Mouse (Mus musculus): Measurements from ENCODE around the gene P2rx3. TPM values are rescaled to one million over a fixed set of nuclear protein-coding genes. Genes with fewer than 3 reads are reported as not detected.

The P2rx3 gene
- total and polyA plus RNA-seq, 3 experiments = 0.05 to 0.60 TPM; not detected in 1

DNA sequence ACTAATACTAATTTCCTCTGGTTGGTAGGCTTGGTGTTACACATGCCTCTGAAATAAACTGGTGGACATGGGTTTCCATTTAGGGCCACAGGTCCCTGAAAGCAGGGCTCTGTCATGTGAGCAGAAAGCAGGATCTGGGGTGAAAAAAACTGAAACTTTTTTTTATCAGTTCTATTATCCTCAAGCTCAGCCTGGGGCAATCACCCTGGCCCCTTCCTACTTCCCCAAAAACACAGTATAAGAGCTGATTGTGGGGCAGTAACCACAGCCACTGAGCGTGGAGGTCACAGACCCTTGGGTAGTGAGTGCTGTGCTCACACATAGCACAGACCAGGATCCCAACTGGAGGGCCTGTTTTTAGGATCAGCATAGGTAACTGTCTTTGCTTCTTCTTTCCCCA is 49.3 kb downstream of the P2rx3 start, which contains the start of gene Prg3:
Gene Prg3, plus strand, starts transcription at position 286 of the 400 bp plus-strand sequence.
- peaks cover 26% of the 10 kb centered on the region for H3K4me1 ChIP-seq (ENCODE audit: insufficient read depth, low read depth, low read length)
- H3K4me3 ChIP-seq (ENCODE audit: low read depth, low read length) = peak within 1 kb of the TSS; percentile 8; the same call in 1 of the 2 replicates
- H3K9me3 ChIP-seq (replicated peaks) = no peaks in the 10 kb centered on the region
- ATAC-seq (ENCODE audit: extremely low read depth, insufficient number of reproducible peaks, low FRiP score, poor library complexity, severe bottlenecking) (peak; percentile 82), DNase-seq (ENCODE audit: low spot score) (no peak)
- no peaks in the 10 kb centered on the region for H3K36me3 ChIP-seq (replicated peaks)
- H3K27me3 ChIP-seq (ENCODE audit: insufficient read depth, low read length) = peaks cover 24% of the 10 kb centered on the region; the same call in 1 of the 2 replicates
- no peak for TF ChIP-seq POLR2AphosphoS5 (IDR thresholded peaks at IDR 0.05; ENCODE audit: insufficient replicate concordance, low read depth, low read length)
- no peak for TF ChIP-seq CTCF (IDR thresholded peaks at IDR 0.05; ENCODE audit: low read depth, low read length)
- TF ChIP-seq GATA2 (IDR thresholded peaks at IDR 0.05; ENCODE audit: borderline replicate concordance, low read depth, low read length) = no peak
- TF ChIP-seq GATA1 (IDR thresholded peaks at IDR 0.05; ENCODE audit: borderline replicate concordance, low read length) = no peak
- TF ChIP-seq TAL1 (conservative IDR thresholded peaks at IDR 0.05; ENCODE audit: low read depth, low read length) = no peak

- TF ChIP-seq POLR2AphosphoS5 (IDR thresholded peaks at IDR 0.05; ENCODE audit: insufficient replicate concordance, low read depth, low read length) (no peak), GATA1 (IDR thresholded peaks at IDR 0.05; ENCODE audit: borderline replicate concordance, low read length) (no peak), CTCF (IDR thresholded peaks at IDR 0.05; ENCODE audit: low read depth, low read length) (no peak), TAL1 (conservative IDR thresholded peaks at IDR 0.05; ENCODE audit: low read depth, low read length) (no peak), GATA2 (IDR thresholded peaks at IDR 0.05; ENCODE audit: borderline replicate concordance, low read depth, low read length) (no peak)
- Histone ChIP-seq H3K4me1 (ENCODE audit: insufficient read depth, low read depth, low read length) (peaks cover 6% of the 10 kb centered on the region; the same call in 1 of the 2 replicates), H3K27me3 (ENCODE audit: insufficient read depth, low read length) (peaks cover 27% of the 10 kb centered on the region), H3K4me3 (ENCODE audit: low read depth, low read length) (no peak within 1 kb of the TSS), H3K9me3 (replicated peaks) (no peaks in the 10 kb centered on the region), H3K36me3 (replicated peaks) (no peaks in the 10 kb centered on the region)
- DNase-seq (ENCODE audit: low spot score) (no peak), ATAC-seq (ENCODE audit: extremely low read depth, insufficient number of reproducible peaks, low FRiP score, poor library complexity, severe bottlenecking) (no peak)
Observed at GRCm38 (mm10) chr2:84980188-84980587, 57.1 kb downstream of the P2rx3 start, which contains the start of gene Prg2. Gene Prg2, plus strand, starts transcription at chr2:84980461.

DNA sequence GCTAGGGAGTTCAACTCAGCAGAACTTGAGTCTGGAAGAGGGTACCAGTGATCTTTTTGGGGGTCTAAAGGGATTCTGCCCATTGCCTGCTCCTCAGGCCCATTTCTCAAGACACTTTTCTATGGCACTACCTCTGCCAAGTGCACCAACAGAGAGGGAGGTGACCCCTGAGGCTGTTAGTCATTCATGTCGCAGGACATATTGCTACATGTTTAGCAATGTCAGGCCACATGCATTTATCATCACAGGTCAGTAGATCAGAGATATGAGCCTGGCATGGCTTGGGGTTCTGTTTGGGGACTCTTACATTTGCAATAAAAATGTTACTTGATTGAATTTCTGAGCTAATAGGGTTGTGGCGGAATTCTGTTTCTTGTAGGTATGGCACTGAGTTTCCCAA is 61.7 kb downstream of the P2rx3 start:
- ATAC-seq (ENCODE audit: extremely low read depth, insufficient number of reproducible peaks, low FRiP score, poor library complexity, severe bottlenecking) = no peak
- no peak for DNase-seq (ENCODE audit: low spot score)
- Histone ChIP-seq H3K4me1 (ENCODE audit: insufficient read depth, low read depth, low read length) (peaks cover 6% of the 10 kb centered on the region; the same call in 1 of the 2 replicates), H3K27me3 (ENCODE audit: insufficient read depth, low read length) (peaks cover 14% of the 10 kb centered on the region), H3K9me3 (replicated peaks) (no peaks in the 10 kb centered on the region), H3K4me3 (ENCODE audit: low read depth, low read length) (no peak overlapping the region), H3K36me3 (replicated peaks) (no peaks in the 10 kb centered on the region)
- no peak for TF ChIP-seq TAL1 (conservative IDR thresholded peaks at IDR 0.05; ENCODE audit: low read depth, low read length)

GRCm38 (mm10) chr2:84967318-84967991 is 69.8 kb downstream of the P2rx3 start:
- peaks cover 8% of the 10 kb centered on the region for H3K4me1 ChIP-seq (ENCODE audit: insufficient read depth, low read depth, low read length)
- H3K27me3 ChIP-seq (ENCODE audit: insufficient read depth, low read length) = no peaks in the 10 kb centered on the region
- H3K4me3 ChIP-seq (ENCODE audit: low read depth, low read length) = no peak overlapping the region
- peaks cover 4% of the 10 kb centered on the region for H3K36me3 ChIP-seq (replicated peaks)
- peak; percentile 34; the same call in 1 of the 2 replicates for ATAC-seq (ENCODE audit: extremely low read depth, insufficient number of reproducible peaks, low FRiP score, poor library complexity, severe bottlenecking)
- no peaks in the 10 kb centered on the region for H3K9me3 ChIP-seq (replicated peaks)
- no peak for TF ChIP-seq TAL1 (conservative IDR thresholded peaks at IDR 0.05; ENCODE audit: low read depth, low read length)
- TF ChIP-seq GATA2 (IDR thresholded peaks at IDR 0.05; ENCODE audit: borderline replicate concordance, low read depth, low read length) = no peak
- no peak for TF ChIP-seq GATA1 (IDR thresholded peaks at IDR 0.05; ENCODE audit: borderline replicate concordance, low read length)
- no peak for TF ChIP-seq POLR2AphosphoS5 (IDR thresholded peaks at IDR 0.05; ENCODE audit: insufficient replicate concordance, low read depth, low read length)
- TF ChIP-seq CTCF (IDR thresholded peaks at IDR 0.05; ENCODE audit: low read depth, low read length) = no peak
- peak; percentile 8 for DNase-seq (ENCODE audit: low spot score)

- H3K9me3 ChIP-seq (replicated peaks) = no peaks in the 10 kb centered on the region
- H3K27me3 ChIP-seq (ENCODE audit: insufficient read depth, low read length) = no peaks in the 10 kb centered on the region
- ATAC-seq (ENCODE audit: extremely low read depth, insufficient number of reproducible peaks, low FRiP score, poor library complexity, severe bottlenecking) (no peak), DNase-seq (ENCODE audit: low spot score) (no peak)
- H3K4me1 ChIP-seq (ENCODE audit: insufficient read depth, low read depth, low read length) = peaks cover 8% of the 10 kb centered on the region
- no peak overlapping the region for H3K4me3 ChIP-seq (ENCODE audit: low read depth, low read length)
- TF ChIP-seq POLR2AphosphoS5 (IDR thresholded peaks at IDR 0.05; ENCODE audit: insufficient replicate concordance, low read depth, low read length) = no peak
- TF ChIP-seq TAL1 (conservative IDR thresholded peaks at IDR 0.05; ENCODE audit: low read depth, low read length) = no peak
- no peak for TF ChIP-seq GATA2 (IDR thresholded peaks at IDR 0.05; ENCODE audit: borderline replicate concordance, low read depth, low read length)
- no peak for TF ChIP-seq GATA1 (IDR thresholded peaks at IDR 0.05; ENCODE audit: borderline replicate concordance, low read length)
- no peak for TF ChIP-seq CTCF (IDR thresholded peaks at IDR 0.05; ENCODE audit: low read depth, low read length)
- H3K36me3 ChIP-seq (replicated peaks) = peaks cover 14% of the 10 kb centered on the region
Observed at GRCm38 (mm10) chr2:84964111-84964801, 73.0 kb downstream of the P2rx3 start.

DNA sequence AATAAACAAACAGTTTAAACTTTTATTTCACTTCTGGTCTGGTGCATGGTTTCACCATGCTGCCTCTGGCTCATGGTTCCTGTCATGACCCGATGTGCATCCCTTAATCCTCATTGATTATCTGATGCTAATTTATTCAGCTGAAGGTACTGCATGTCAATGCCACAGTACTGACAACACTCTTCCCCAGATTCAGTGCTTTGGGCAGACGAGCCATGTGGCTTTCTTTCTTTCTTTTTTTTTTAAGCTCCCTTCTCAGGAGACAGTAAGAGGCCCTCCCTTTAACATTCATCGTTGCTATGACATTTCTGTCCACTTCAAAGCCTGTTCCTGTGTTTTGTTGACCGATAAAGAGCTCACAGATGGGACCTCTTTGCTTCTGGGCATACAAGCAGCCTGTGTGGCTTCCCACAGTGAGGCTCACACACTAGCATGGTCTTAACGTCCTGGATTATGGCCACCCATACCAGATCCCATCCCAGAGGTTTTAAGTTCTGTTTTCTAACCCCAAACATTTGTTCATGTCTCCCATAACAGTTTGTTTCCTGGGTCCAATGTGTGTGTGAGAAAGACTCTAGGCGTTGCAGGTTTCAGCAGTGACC is 74.3 kb downstream of the P2rx3 start:
- Histone ChIP-seq H3K9me3 (replicated peaks) (no peaks in the 10 kb centered on the region), H3K4me1 (ENCODE audit: insufficient read depth, low read depth, low read length) (peaks cover 16% of the 10 kb centered on the region), H3K4me3 (ENCODE audit: low read depth, low read length) (no peak overlapping the region), H3K27me3 (ENCODE audit: insufficient read depth, low read length) (no peaks in the 10 kb centered on the region), H3K36me3 (replicated peaks) (peaks cover 24% of the 10 kb centered on the region)
- TF ChIP-seq POLR2AphosphoS5 (IDR thresholded peaks at IDR 0.05; ENCODE audit: insufficient replicate concordance, low read depth, low read length) (no peak), CTCF (IDR thresholded peaks at IDR 0.05; ENCODE audit: low read depth, low read length) (no peak), GATA1 (IDR thresholded peaks at IDR 0.05; ENCODE audit: borderline replicate concordance, low read length) (no peak), GATA2 (IDR thresholded peaks at IDR 0.05; ENCODE audit: borderline replicate concordance, low read depth, low read length) (no peak), TAL1 (conservative IDR thresholded peaks at IDR 0.05; ENCODE audit: low read depth, low read length) (no peak)
- DNase-seq (ENCODE audit: low spot score) = no peak
- no peak for ATAC-seq (ENCODE audit: extremely low read depth, insufficient number of reproducible peaks, low FRiP score, poor library complexity, severe bottlenecking)
